Mouse (Mus musculus): ENCODE data around the gene Bod1. TPM values are rescaled to one million over a fixed set of nuclear protein-coding genes. Genes with fewer than 3 reads are reported as not detected.

Gene Bod1
- polyA plus RNA-seq, 2 experiments, result 12.2 to 12.9 TPM

GRCm38 (mm10) chr11:31713116-31713515, 41.4 kb upstream of the Bod1 start:
- no peak overlapping the region for H3K4me2 ChIP-seq (ENCODE audit: low read depth)
- no peak overlapping the region for H3K4me3 ChIP-seq (ENCODE audit: insufficient read depth in 1 of 2, low read depth in 2 of 2, low read length in 2 of 2)
- no peak overlapping the region for H3K9ac ChIP-seq (replicated peaks)
- no peak overlapping the region for H3K27ac ChIP-seq
- H3K27me3 ChIP-seq (ENCODE audit: control insufficient read depth, insufficient read depth, low read length), result no peaks in the 10 kb centered on the region
- no peaks in the 10 kb centered on the region for H3K4me1 ChIP-seq (replicated peaks; ENCODE audit: control insufficient read depth in 2 of 2, insufficient read depth in 2 of 2, low read length in 1 of 2)
- no peaks in the 10 kb centered on the region for H3K9me3 ChIP-seq (ENCODE audit: control insufficient read depth, low read length)
- no peaks in the 10 kb centered on the region for H3K36me3 ChIP-seq (replicated peaks; ENCODE audit: control insufficient read depth, insufficient read depth, low read depth)
- no peak for ATAC-seq (ENCODE audit: insufficient read depth)
- WGBS (ENCODE audit: insufficient replicate concordance), result 45% methylated on average over 8 of the region's 8 CpGs
- TF ChIP-seq CTCF (IDR thresholded peaks at IDR 0.05; ENCODE audit: low read depth) (no peak), EP300 (IDR thresholded peaks at IDR 0.05; ENCODE audit: low read depth) (no peak)
- no peak for DNase-seq (ENCODE audit: low read depth in 3 of 3, low spot score in 3 of 3)

GRCm38 (mm10) chr11:31707771-31708170, 36.1 kb upstream of the Bod1 start:
- H3K27me3 ChIP-seq (ENCODE audit: control insufficient read depth, insufficient read depth, low read length), result no peaks in the 10 kb centered on the region
- TF ChIP-seq CTCF (IDR thresholded peaks at IDR 0.05; ENCODE audit: low read depth) (no peak), EP300 (IDR thresholded peaks at IDR 0.05; ENCODE audit: low read depth) (peak; percentile 40; the same call in 1 of the 2 replicates)
- H3K4me2 ChIP-seq (ENCODE audit: low read depth), result no peak overlapping the region
- H3K9me3 ChIP-seq (ENCODE audit: control insufficient read depth, low read length), result no peaks in the 10 kb centered on the region
- ATAC-seq (ENCODE audit: insufficient read depth) (no peak), DNase-seq (ENCODE audit: low read depth in 3 of 3, low spot score in 3 of 3) (no peak)
- H3K36me3 ChIP-seq (replicated peaks; ENCODE audit: control insufficient read depth, insufficient read depth, low read depth), result no peaks in the 10 kb centered on the region
- no peak overlapping the region for H3K9ac ChIP-seq (replicated peaks)
- no peak overlapping the region for H3K27ac ChIP-seq
- no peak overlapping the region for H3K4me3 ChIP-seq (ENCODE audit: insufficient read depth in 1 of 2, low read depth in 2 of 2, low read length in 2 of 2)
- H3K4me1 ChIP-seq (replicated peaks; ENCODE audit: control insufficient read depth in 2 of 2, insufficient read depth in 2 of 2, low read length in 1 of 2), result no peaks in the 10 kb centered on the region

GRCm38 (mm10) chr11:31703173-31703572, 31.5 kb upstream of the Bod1 start:
- WGBS (ENCODE audit: insufficient replicate concordance), result 75% methylated on average over 8 of the region's 8 CpGs
- H3K4me3 ChIP-seq (ENCODE audit: insufficient read depth in 1 of 2, low read depth in 2 of 2, low read length in 2 of 2), result no peak overlapping the region
- H3K36me3 ChIP-seq (replicated peaks; ENCODE audit: control insufficient read depth, insufficient read depth, low read depth), result no peaks in the 10 kb centered on the region
- no peak overlapping the region for H3K4me2 ChIP-seq (ENCODE audit: low read depth)
- H3K27ac ChIP-seq, result no peak overlapping the region
- TF ChIP-seq CTCF (IDR thresholded peaks at IDR 0.05; ENCODE audit: low read depth) (no peak), EP300 (IDR thresholded peaks at IDR 0.05; ENCODE audit: low read depth) (no peak)
- no peaks in the 10 kb centered on the region for H3K27me3 ChIP-seq (ENCODE audit: control insufficient read depth, insufficient read depth, low read length)
- H3K4me1 ChIP-seq (replicated peaks; ENCODE audit: control insufficient read depth in 2 of 2, insufficient read depth in 2 of 2, low read length in 1 of 2), result no peaks in the 10 kb centered on the region
- DNase-seq (ENCODE audit: low read depth in 3 of 3, low spot score in 3 of 3), result no peak
- ATAC-seq (ENCODE audit: insufficient read depth), result no peak
- no peaks in the 10 kb centered on the region for H3K9me3 ChIP-seq (ENCODE audit: control insufficient read depth, low read length)
- H3K9ac ChIP-seq (replicated peaks), result no peak overlapping the region

- no peaks in the 10 kb centered on the region for H3K9me3 ChIP-seq (ENCODE audit: control insufficient read depth, low read length)
- H3K36me3 ChIP-seq (replicated peaks; ENCODE audit: control insufficient read depth, insufficient read depth, low read depth), result no peaks in the 10 kb centered on the region
- no peak for ATAC-seq (ENCODE audit: insufficient read depth)
- no peak overlapping the region for H3K27ac ChIP-seq
- H3K27me3 ChIP-seq (ENCODE audit: control insufficient read depth, insufficient read depth, low read length), result no peaks in the 10 kb centered on the region
- 73% methylated on average over 3 of the region's 3 CpGs for WGBS (ENCODE audit: insufficient replicate concordance)
- no peak overlapping the region for H3K4me2 ChIP-seq (ENCODE audit: low read depth)
- no peaks in the 10 kb centered on the region for H3K4me1 ChIP-seq (replicated peaks; ENCODE audit: control insufficient read depth in 2 of 2, insufficient read depth in 2 of 2, low read length in 1 of 2)
- TF ChIP-seq CTCF (IDR thresholded peaks at IDR 0.05; ENCODE audit: low read depth) (no peak), EP300 (IDR thresholded peaks at IDR 0.05; ENCODE audit: low read depth) (no peak)
- DNase-seq (ENCODE audit: low read depth in 3 of 3, low spot score in 3 of 3), result no peak
- H3K4me3 ChIP-seq (ENCODE audit: insufficient read depth in 1 of 2, low read depth in 2 of 2, low read length in 2 of 2), result no peak overlapping the region
- H3K9ac ChIP-seq (replicated peaks), result no peak overlapping the region
These were observed 30.2 kb upstream of the Bod1 start for GRCm38 (mm10) chr11:31701901-31702300.

- Histone ChIP-seq H3K27me3 (ENCODE audit: control insufficient read depth, insufficient read depth, low read length) (no peaks in the 10 kb centered on the region), H3K9me3 (ENCODE audit: control insufficient read depth, low read length) (no peaks in the 10 kb centered on the region), H3K4me1 (replicated peaks; ENCODE audit: control insufficient read depth in 2 of 2, insufficient read depth in 2 of 2, low read length in 1 of 2) (no peaks in the 10 kb centered on the region), H3K9ac (replicated peaks) (no peak overlapping the region), H3K27ac (no peak overlapping the region), H3K36me3 (replicated peaks; ENCODE audit: control insufficient read depth, insufficient read depth, low read depth) (no peaks in the 10 kb centered on the region), H3K4me2 (ENCODE audit: low read depth) (no peak overlapping the region), H3K4me3 (ENCODE audit: insufficient read depth in 1 of 2, low read depth in 2 of 2, low read length in 2 of 2) (no peak overlapping the region)
- no peak for ATAC-seq (ENCODE audit: insufficient read depth)
- no peak for DNase-seq (ENCODE audit: low read depth in 3 of 3, low spot score in 3 of 3)
- TF ChIP-seq CTCF (IDR thresholded peaks at IDR 0.05; ENCODE audit: low read depth) (no peak), EP300 (IDR thresholded peaks at IDR 0.05; ENCODE audit: low read depth) (no peak)
- WGBS (ENCODE audit: insufficient replicate concordance), result 35% methylated on average over 3 of the region's 3 CpGs
These were observed 27.8 kb upstream of the Bod1 start for GRCm38 (mm10) chr11:31699502-31699901.

All from liver, embryonic 14.5 days (tissue).